Mouse (Mus musculus): Measurements from ENCODE around the gene Irf3.

Gene Irf3

GRCm38 (mm10) chr7:44974383-44975116 is 22.9 kb upstream of the Irf3 start, which contains the start of gene Cpt1c:
Gene Cpt1c (minus strand): TSS chr7:44974851.
- DNase-seq (ENCODE audit: low spot score in 2 of 2): peak; percentile 42 to 79

GRCm38 (mm10) chr7:44975117-44975419 is 22.4 kb upstream of the Irf3 start:
- no peak for DNase-seq (ENCODE audit: low spot score in 2 of 2)

- DNase-seq (ENCODE audit: low spot score in 2 of 2): no peak
These were observed 19.1 kb upstream of the Irf3 start for GRCm38 (mm10) chr7:44978300-44978699.

GRCm38 (mm10) chr7:44981539-44981938 is 15.9 kb upstream of the Irf3 start:
- no peak for DNase-seq (ENCODE audit: low spot score in 2 of 2)

GRCm38 (mm10) chr7:44983085-44983484 is 14.4 kb upstream of the Irf3 start:
- DNase-seq (ENCODE audit: low spot score in 2 of 2): peak; percentile 89 to 94

GRCm38 (mm10) chr7:44983944-44984832 is 13.3 kb upstream of the Irf3 start:
- no peak for DNase-seq (ENCODE audit: low spot score in 2 of 2)

GRCm38 (mm10) chr7:44984833-44985164 is 12.6 kb upstream of the Irf3 start:
- no peak for DNase-seq (ENCODE audit: low spot score in 2 of 2)

GRCm38 (mm10) chr7:44985595-44986191 is 11.8 kb upstream of the Irf3 start:
- DNase-seq (ENCODE audit: low spot score in 2 of 2): peak; percentile 46 to 71

- peak; percentile 93 to 95 for DNase-seq (ENCODE audit: low spot score in 2 of 2)
These were observed 11.1 kb upstream of the Irf3 start, which contains the start of gene Prmt1 for GRCm38 (mm10) chr7:44986192-44986878. Gene Prmt1 (minus strand): TSS chr7:44986568.

GRCm38 (mm10) chr7:44986879-44987718 is 10.3 kb upstream of the Irf3 start:
- DNase-seq (ENCODE audit: low spot score in 2 of 2): no peak

- DNase-seq (ENCODE audit: low spot score in 2 of 2): no peak
These were observed 776 bp upstream of the Irf3 start for GRCm38 (mm10) chr7:44996672-44997071.

GRCm38 (mm10) chr7:44997940-44998428 is 536 bp downstream of the Irf3 start:
- DNase-seq (ENCODE audit: low spot score in 2 of 2): no peak

- DNase-seq (ENCODE audit: low spot score in 2 of 2): peak; percentile 50 to 68
These were observed 1.1 kb downstream of the Irf3 start, which contains the start of gene Bcl2l12 for GRCm38 (mm10) chr7:44998501-44998955. Gene Bcl2l12 (minus strand): TSS chr7:44998712.

- DNase-seq (ENCODE audit: low spot score in 2 of 2): no peak
These were observed 2.3 kb downstream of the Irf3 start for GRCm38 (mm10) chr7:44999753-45000152.

GRCm38 (mm10) chr7:45000539-45001114 is 3.2 kb downstream of the Irf3 start:
- no peak for DNase-seq (ENCODE audit: low spot score in 2 of 2)

GRCm38 (mm10) chr7:45002440-45002839 is 5.0 kb downstream of the Irf3 start:
- DNase-seq (ENCODE audit: low spot score in 2 of 2): no peak

- no peak for DNase-seq (ENCODE audit: low spot score in 2 of 2)
These were observed 7.1 kb downstream of the Irf3 start for GRCm38 (mm10) chr7:45004546-45004945.

- DNase-seq (ENCODE audit: low spot score in 2 of 2): no peak
These were observed 8.0 kb downstream of the Irf3 start for GRCm38 (mm10) chr7:45005321-45005992.

GRCm38 (mm10) chr7:45006503-45006902 is 9.1 kb downstream of the Irf3 start:
- no peak for DNase-seq (ENCODE audit: low spot score in 2 of 2)

- no peak for DNase-seq (ENCODE audit: low spot score in 2 of 2)
These were observed 9.7 kb downstream of the Irf3 start for GRCm38 (mm10) chr7:45007141-45007540.
